Mouse (Mus musculus) mature B cell (primary cell): ENCODE measurements around the gene Ulk4.

Experiments used
- in situ Hi-C: fragments of 300-500 bp; cut with MboI; formaldehyde crosslinking; loops from 2 replicates; pipeline ENCODE4 v1.14.3; 2019

The Ulk4 gene

DNA sequence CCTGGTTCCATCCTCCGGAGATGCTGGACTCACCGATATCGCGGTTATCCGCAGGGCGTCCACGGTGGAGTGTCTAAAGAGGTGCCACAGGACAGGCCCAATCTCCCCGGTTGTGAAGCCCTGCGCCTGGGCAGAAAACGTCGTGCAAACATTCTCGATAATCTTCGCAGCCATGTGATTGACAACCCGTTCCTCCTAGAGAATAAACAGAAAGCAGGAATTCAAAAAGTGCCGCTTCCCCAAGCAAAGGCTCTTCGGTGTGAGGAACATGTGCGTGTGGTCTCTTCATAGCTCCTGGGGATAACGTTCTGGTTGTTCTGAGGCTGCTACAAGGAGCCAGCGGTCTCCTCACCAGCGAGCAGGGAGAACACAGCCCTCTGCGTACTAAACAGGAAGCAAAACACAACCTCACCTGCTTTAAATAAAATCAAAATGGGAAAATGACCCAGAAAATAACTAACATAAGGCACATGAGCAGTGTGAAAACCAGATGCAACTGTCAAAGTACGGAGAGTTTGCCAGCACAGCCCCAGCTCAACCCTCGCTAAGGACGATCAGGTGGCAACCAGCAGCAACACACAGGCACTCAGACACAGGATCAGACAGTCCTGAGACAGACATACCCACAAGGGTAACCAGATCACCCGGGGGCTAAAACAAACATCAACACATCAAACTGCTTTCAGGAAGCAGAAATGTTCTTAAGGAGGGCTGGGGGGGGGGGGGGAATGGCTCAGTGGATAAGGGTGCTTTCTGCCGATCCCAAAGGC lies 84.2 kb downstream of the Ulk4 start:
- in situ Hi-C loops: no loop called here

DNA sequence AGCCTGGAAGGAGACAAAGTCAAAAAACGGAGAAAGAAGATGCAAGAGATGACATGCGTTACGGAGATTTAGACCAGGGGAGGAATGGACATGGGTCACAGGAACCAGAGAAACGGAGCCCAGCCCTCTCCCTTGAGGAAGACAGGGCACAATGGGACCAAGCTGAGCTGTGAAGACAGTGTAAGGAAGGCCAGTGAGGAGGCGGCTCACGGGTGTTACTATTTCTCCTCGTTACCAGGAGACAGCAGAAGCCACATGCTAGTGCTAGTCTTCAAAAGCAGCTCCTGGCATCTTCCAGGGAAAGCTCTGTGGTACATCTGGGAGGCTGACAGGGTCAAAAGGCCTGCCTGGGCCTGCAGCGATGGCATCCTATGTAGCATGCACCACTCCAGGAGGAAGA lies 89.2 kb downstream of the Ulk4 start:
- in situ Hi-C loops: no loop called here

DNA sequence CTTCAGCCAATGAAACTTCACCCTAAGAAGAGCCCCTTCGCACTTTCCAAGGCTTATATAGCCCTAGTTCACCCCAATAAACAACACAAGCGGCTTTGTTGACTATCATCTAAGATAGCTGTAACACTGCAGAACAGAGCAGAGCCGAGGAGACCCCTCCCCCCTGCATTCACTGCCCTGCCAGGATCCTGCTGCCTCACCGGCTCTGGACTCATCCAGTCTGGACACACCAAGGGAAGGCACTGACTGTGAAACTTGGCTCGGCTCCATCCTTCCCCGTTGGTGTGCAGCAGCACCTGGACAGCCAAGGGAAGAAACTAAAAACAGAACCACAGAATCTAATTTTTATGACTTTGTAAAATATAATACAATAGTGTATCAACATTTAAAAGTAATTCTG lies 91.2 kb downstream of the Ulk4 start:
- in situ Hi-C loops: no loop called here

DNA sequence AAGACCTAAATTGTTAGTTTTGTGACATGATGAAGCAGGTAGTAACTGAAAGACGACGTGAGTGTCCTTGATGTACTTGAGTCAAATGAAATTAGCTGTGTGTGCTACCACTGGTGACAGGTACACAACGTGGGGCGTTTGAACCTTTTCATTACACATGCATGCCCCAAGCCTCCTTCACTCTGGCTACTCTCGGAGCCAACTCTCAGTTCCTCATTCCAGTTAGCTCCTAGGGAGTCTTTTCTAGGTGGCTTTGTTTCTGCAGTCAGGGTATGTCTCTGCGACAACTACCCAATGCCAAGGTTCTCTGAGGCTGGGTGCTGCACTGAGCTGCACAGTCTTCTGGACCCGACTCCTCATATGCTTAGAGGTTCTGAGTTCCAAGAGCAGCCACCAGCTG lies 100.6 kb downstream of the Ulk4 start:
- in situ Hi-C loops: no loop called here

- in situ Hi-C loops: no loop called here
These were observed 101.8 kb downstream of the Ulk4 start for GRCm38 (mm10) chr9:121175201-121175600.

- in situ Hi-C loops: no loop called here
These were observed 104.9 kb downstream of the Ulk4 start for GRCm38 (mm10) chr9:121172123-121172522.

GRCm38 (mm10) chr9:121171609-121172008 lies 105.4 kb downstream of the Ulk4 start:
- in situ Hi-C loops: no loop called here

DNA sequence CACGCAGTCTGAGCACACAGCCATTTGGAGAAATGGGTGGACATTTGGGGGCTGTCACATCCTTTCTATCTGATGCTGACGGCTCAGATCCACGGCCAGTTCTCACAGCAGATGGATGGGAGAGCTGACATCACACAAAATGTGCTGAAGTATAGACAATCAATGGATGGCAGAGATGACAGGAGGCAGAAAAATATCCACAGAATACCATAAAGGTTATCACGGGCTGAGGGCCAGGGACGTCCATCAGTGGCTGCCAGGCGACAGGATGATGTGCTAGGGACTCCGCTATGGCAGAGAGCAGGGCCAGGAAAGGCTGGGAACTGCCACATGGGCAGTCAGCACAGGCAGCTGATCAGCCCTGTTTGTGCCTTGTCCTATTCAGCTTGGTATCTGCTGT lies 112.4 kb downstream of the Ulk4 start:
- in situ Hi-C loops: no loop called here

DNA sequence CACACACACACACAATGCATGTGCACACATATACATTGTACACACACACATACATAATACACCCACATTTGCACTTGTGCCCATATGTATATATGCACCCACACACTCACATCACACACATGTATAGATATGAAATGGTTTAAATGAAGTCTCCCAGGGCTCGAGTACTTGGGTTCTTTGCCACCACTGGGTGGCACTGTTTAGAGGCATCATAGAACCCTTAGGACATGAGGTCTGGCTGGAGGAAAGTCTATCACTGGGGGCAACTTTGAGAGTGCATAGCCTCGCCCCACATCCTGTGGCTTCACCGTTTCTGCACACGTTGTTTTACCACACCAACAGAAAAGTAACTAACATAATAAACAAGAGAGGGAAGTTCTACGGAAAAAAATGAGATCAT lies 114.2 kb downstream of the Ulk4 start:
- in situ Hi-C loops: no loop called here

- in situ Hi-C loops: no loop called here
These were observed 115.0 kb downstream of the Ulk4 start for GRCm38 (mm10) chr9:121161818-121162565.

DNA sequence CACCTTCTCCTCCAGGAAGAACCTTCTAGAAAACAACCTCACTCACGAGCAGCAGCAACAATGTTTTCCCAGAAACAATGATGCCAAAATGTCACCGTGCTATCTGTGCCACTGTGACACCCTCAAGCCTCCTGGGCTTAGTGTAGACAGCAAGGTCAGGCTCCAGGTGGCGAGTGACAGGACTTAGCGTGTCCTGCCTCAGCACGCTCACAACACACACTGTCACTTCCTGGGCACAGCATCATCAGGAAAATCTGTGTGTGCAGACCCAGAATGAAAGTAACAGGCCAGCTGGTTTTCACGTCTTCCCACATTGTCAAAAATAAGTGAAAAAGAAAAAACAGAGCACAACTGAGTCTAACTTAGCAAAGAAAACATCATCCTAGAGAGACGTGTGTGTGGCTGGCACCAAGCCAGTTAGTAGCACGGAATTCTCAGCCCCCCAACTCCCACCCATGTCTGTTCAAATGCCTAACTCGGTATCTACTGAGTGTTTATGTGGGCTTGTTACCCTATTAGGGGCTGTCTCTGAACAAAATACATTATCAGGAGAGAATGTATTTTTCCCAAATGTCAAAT lies 120.7 kb downstream of the Ulk4 start:
- in situ Hi-C loops: no loop called here

DNA sequence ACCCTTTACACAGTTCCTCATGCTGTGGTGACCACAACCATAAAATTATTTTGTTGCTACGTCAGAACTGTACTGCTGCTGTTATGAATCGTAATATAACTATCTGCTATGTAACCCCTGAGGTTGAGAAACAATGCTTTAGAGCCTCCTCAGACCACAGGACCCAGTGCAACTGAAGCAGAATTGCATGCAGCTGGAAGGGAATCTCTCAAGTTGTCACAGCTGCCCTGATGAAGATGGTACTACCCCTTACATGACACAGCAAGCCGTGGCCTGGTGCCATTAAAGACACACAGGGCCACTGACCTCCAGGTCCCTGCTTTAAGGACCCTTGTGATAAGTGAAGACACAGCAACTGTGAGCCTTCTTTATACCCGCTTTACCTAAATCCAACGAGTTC lies 123.7 kb downstream of the Ulk4 start:
- in situ Hi-C loops: no loop called here

GRCm38 (mm10) chr9:121148602-121149001 lies 128.4 kb downstream of the Ulk4 start:
- in situ Hi-C loops: no loop called here

DNA sequence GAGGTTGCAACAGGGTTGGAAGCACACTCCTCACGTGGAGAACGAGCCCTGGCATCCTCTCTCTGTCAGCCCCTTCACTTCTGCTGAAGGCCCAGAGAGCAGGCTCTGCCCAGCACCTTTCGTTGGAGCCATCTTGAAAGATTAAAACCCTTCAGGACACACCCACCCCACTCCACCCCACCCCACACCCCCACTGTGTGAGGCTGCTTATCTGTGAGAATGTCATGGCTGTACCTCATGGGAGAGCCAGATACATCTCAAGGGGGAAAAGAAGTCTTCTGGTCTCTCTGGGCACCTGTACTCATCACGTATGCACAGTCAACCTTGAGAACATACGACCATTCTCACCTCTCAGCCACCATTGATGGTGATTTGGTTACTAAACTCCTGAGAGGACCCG lies 133.8 kb downstream of the Ulk4 start:
- in situ Hi-C loops: no loop called here

DNA sequence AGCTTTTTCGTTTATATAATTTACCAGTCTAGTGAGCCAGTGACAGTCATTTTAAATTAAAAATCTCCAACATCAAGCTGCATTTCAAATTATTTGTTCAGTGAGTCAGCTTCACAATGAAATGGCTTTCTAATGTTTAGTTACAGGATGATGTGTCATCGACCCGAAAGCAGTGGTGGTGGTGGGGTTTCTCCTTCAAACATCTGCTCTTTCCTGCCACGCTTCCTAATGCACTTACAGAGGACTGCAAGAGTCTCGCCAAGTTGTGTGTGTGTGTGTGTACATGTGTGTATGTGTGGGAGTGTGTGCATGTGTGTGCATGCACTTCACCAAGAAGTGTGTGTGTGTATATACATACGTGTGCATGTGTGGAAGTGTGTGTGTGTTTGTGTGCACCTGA lies 144.4 kb downstream of the Ulk4 start:
- in situ Hi-C loops: no loop called here

DNA sequence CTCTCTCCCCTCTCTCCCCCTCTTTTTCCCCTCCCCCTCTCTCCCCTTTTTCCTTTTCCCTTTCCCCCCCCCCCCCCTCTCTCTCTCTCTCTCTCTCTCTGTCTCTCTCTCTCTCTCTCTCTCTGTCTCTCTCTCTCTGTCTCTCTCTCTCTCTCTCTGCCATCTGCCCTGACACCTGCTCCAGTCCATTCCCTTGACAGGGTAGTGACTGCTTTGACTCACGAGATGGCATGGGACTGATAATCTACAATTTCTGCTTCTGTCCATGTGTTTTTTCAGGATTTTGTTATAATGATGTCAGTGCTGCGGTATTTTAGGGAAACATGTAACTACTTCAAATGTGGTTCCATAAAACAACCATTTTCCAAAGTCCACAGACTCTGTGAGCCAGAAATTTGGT lies 147.5 kb downstream of the Ulk4 start:
- in situ Hi-C loops: no loop called here

DNA sequence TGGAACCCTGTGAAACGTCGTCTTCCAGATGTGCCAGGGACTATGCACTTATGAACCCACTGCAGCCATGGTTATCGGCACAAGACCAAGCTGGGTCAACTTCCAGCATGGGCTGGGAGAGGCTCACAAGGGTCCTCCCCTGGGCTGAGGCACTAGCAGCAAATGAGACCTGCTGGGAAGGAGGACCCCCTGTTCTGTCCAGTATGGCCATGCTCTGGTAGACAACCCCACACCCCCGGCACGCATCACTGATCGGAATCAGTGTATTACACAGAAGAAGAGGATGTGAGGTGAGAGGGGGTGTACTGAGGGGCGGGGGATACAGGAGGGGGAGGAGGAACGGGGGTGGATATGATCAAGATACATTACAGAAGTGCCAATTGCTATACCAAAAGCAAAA lies 148.1 kb downstream of the Ulk4 start:
- in situ Hi-C loops: no loop called here

- in situ Hi-C loops: no loop called here
These were observed 150.0 kb downstream of the Ulk4 start for GRCm38 (mm10) chr9:121127025-121127424.

DNA sequence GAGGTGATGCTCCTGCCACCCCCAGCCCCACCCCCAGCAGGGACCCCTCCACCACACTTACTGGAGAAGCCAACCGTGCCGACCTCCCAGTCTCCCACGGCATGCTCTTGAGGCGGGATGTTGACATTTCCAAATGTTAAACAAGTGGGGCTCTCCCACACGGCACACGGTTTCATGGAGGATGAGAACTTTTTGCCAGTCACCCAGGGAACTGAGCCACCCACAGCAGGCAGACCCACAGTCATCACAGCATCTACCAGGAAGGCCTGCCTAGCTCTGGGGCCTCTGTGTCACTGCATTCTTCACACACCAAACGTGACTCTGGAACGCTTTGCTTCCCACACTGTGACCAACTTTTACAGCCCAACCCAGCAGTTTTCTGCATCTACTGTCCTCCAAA lies 152.3 kb downstream of the Ulk4 start:
- in situ Hi-C loops: no loop called here

GRCm38 (mm10) chr9:121122039-121122438 lies 155.0 kb downstream of the Ulk4 start:
- in situ Hi-C loops: no loop called here

GRCm38 (mm10) chr9:121117936-121118335 lies 159.1 kb downstream of the Ulk4 start:
- in situ Hi-C loops: no loop called here

- in situ Hi-C loops: no loop called here
These were observed 164.9 kb downstream of the Ulk4 start for GRCm38 (mm10) chr9:121112131-121112530.

- in situ Hi-C loops: no loop called here
These were observed 168.9 kb downstream of the Ulk4 start for GRCm38 (mm10) chr9:121108110-121108509.
